Mouse (Mus musculus) spleen, postnatal 36 days (tissue): ENCODE measurements around the gene Atp6v0e.
A peak's percentile ranks its signal among the peaks of the same experiment; 100 is the strongest.

Source experiments
- DNase-seq, 2 experiments: peaks; one replicate each; pipeline ENCODE4 v3.0.0; 2022; ENCODE audit warnings: low spot score in 2 of 2, mixed read lengths in 1 of 2

Gene Atp6v0e

GRCm38 (mm10) chr17:26686334-26687000, 23.4 kb downstream of the Atp6v0e start:
- DNase-seq = no peak

GRCm38 (mm10) chr17:26688795-26689735, 26.0 kb downstream of the Atp6v0e start:
- DNase-seq = no peak

- DNase-seq = no peak
These were observed 26.8 kb downstream of the Atp6v0e start for GRCm38 (mm10) chr17:26689810-26690209.

- no peak for DNase-seq
These were observed 27.2 kb downstream of the Atp6v0e start for GRCm38 (mm10) chr17:26690236-26690635.

- DNase-seq = no peak
These were observed 28.1 kb downstream of the Atp6v0e start for GRCm38 (mm10) chr17:26691110-26691509.

GRCm38 (mm10) chr17:26693424-26693823, 30.4 kb downstream of the Atp6v0e start:
- no peak for DNase-seq

- DNase-seq = no peak
These were observed 31.1 kb downstream of the Atp6v0e start for GRCm38 (mm10) chr17:26694171-26694570.

- DNase-seq = no peak
These were observed 32.2 kb downstream of the Atp6v0e start for GRCm38 (mm10) chr17:26695193-26695592.

GRCm38 (mm10) chr17:26698846-26699245, 35.8 kb downstream of the Atp6v0e start:
- no peak for DNase-seq

- DNase-seq = no peak
These were observed 37.0 kb downstream of the Atp6v0e start for GRCm38 (mm10) chr17:26699819-26700616.

GRCm38 (mm10) chr17:26701565-26701964, 38.5 kb downstream of the Atp6v0e start:
- no peak for DNase-seq

- no peak for DNase-seq
These were observed 39.6 kb downstream of the Atp6v0e start for GRCm38 (mm10) chr17:26702621-26703020.

- DNase-seq = no peak
These were observed 40.6 kb downstream of the Atp6v0e start for GRCm38 (mm10) chr17:26703671-26704070.

GRCm38 (mm10) chr17:26705463-26706359, 42.7 kb downstream of the Atp6v0e start:
- no peak for DNase-seq

- no peak for DNase-seq
These were observed 44.0 kb downstream of the Atp6v0e start for GRCm38 (mm10) chr17:26707066-26707465.

GRCm38 (mm10) chr17:26708499-26708898, 45.5 kb downstream of the Atp6v0e start:
- no peak for DNase-seq

- DNase-seq = no peak
These were observed 46.1 kb downstream of the Atp6v0e start for GRCm38 (mm10) chr17:26708993-26709590.

- DNase-seq = no peak
These were observed 47.0 kb downstream of the Atp6v0e start for GRCm38 (mm10) chr17:26710049-26710448.

- peak; percentile 100 for DNase-seq
These were observed 52.3 kb downstream of the Atp6v0e start, which contains the start of gene Crebrf for GRCm38 (mm10) chr17:26715271-26715758. Crebrf (plus strand) TSS chr17:26715650.
